Comparison of ENCODE assay signal across 19 mouse cellular contexts in the genomic region with DNA sequence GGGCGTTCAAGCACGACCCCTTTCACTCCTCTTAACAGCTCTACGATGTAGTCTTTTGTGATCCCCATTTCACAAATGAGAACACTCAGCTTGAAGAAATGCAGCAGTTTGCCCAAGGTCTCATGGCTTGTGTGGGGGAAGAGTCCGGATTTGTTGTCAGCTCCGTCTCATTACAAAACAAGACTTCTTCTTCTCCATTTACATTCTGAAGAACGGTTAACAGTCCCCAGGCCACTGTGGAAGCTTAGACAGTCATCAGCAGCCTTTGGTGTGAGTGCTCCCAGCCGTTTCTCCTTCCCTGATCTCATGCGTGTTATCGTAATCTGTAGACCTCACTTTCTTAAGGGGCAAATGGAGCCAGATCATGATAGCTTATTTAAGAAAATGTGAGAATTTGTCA.
"Had no signal": no experiment of that assay in that cellular context is flagged by ENCODE, and none has a peak within 500 bp of the region (broad histone marks: within the 10 kb centered on the region; RNA-seq: fewer than 3 reads in every experiment).

No protein-coding gene starts in this region.

- DNase-seq: liver, postnatal 0 days; lung, adult 2 months; lung, postnatal 14 days; lung, postnatal 36 days; retina, postnatal 1 day; right cerebral cortex, adult 18-20 months; right cerebral cortex, postnatal 25 days; right cerebral cortex, postnatal 4 days; spleen, adult 18-20 months; thymus, adult 18-20 months; thymus, postnatal 14 days; thymus, postnatal 36 days had no signal

- H3K27me3 ChIP-seq: lung, embryonic 15.5 days; megakaryocyte, embryonic 14.5 days; midbrain, embryonic 12.5 days; midbrain, embryonic 15.5 days; neural tube, embryonic 12.5 days had no signal

- H3K36me3 ChIP-seq: lung, embryonic 15.5 days; midbrain, embryonic 12.5 days; midbrain, embryonic 15.5 days; neural tube, embryonic 12.5 days had no signal

- H3K4me3 ChIP-seq: lung, embryonic 15.5 days; megakaryocyte, embryonic 14.5 days; midbrain, embryonic 12.5 days; midbrain, embryonic 15.5 days; neural tube, embryonic 12.5 days had no signal

- H3K9me3 ChIP-seq: lung, embryonic 15.5 days; megakaryocyte, embryonic 14.5 days; midbrain, embryonic 12.5 days; midbrain, embryonic 15.5 days; neural tube, embryonic 12.5 days had no signal

- H3K4me2 ChIP-seq: lung, embryonic 15.5 days; midbrain, embryonic 12.5 days; midbrain, embryonic 15.5 days; neural tube, embryonic 12.5 days had no signal

- H3K27ac ChIP-seq: lung, embryonic 15.5 days; macrophage; midbrain, embryonic 12.5 days; midbrain, embryonic 15.5 days; neural tube, embryonic 12.5 days had no signal

- ATAC-seq: liver, postnatal 0 days; lung, postnatal 0 days; midbrain, embryonic 15.5 days had no signal

- H3K4me1 ChIP-seq: lung, embryonic 15.5 days; megakaryocyte, embryonic 14.5 days; midbrain, embryonic 12.5 days; midbrain, embryonic 15.5 days; neural tube, embryonic 12.5 days had no signal

- H3K9ac ChIP-seq: liver, postnatal 0 days; lung, embryonic 15.5 days; midbrain, embryonic 12.5 days; midbrain, embryonic 15.5 days; neural tube, embryonic 12.5 days had no signal
